Mouse (Mus musculus) limb, embryonic 11.5 days (tissue): ENCODE results near the gene Tpst2. TPM values are rescaled to one million over a fixed set of nuclear protein-coding genes. Genes with fewer than 3 reads are reported as not detected.

Source experiments
- ATAC-seq: fragments of 200-750 bp; cut with Nextera tagmentation; 2 replicates; pipeline ENCODE4 v1.8.0; 2017; ENCODE audit warnings: low read depth; ENCODE audit not compliant: insufficient number of reproducible peaks, low FRiP score, low TSS enrichment
- DNase-seq: peaks from one replicate; pipeline ENCODE4 v3.0.0-alpha.2; 2015; ENCODE audit warnings: low spot score
- H3K27ac ChIP-seq: fragments of 300-500 bp; sonication (generic); replicated peaks from 2 replicates; pipeline ENCODE4 v1.5.1; 2014; ENCODE audit warnings: low read depth, mild to moderate bottlenecking, low read length
- H3K27me3 ChIP-seq: fragments of 300-500 bp; sonication (generic); 2 replicates; pipeline ENCODE4 v1.6.1; 2014; ENCODE audit warnings: mild to moderate bottlenecking, low read length, mixed read lengths; ENCODE audit not compliant: control insufficient read depth, insufficient read depth
- H3K36me3 ChIP-seq: fragments of 300-500 bp; sonication (generic); 2 replicates; pipeline ENCODE4 v1.6.1; 2014; ENCODE audit warnings: mild to moderate bottlenecking, low read length, moderate library complexity, mixed read lengths; ENCODE audit not compliant: control insufficient read depth, insufficient read depth
- H3K4me1 ChIP-seq: fragments of 300-500 bp; sonication (generic); 2 replicates; pipeline ENCODE4 v1.6.1; 2014; ENCODE audit warnings: low read length, mixed read lengths; ENCODE audit not compliant: control insufficient read depth, insufficient read depth
- H3K4me2 ChIP-seq: fragments of 300-500 bp; sonication (generic); 2 replicates; pipeline ENCODE4 v1.6.1; 2014; ENCODE audit warnings: low read depth, mild to moderate bottlenecking, moderate library complexity; ENCODE audit not compliant: severe bottlenecking
- H3K4me3 ChIP-seq: fragments of 300-500 bp; sonication (generic); 2 replicates; pipeline ENCODE4 v1.5.1; 2014; ENCODE audit warnings: low read depth, low read length
- H3K9ac ChIP-seq: fragments of 300-500 bp; sonication (generic); 2 replicates; pipeline ENCODE4 v1.6.1; 2014; ENCODE audit warnings: mild to moderate bottlenecking, low read length
- H3K9me3 ChIP-seq: fragments of 300-500 bp; sonication (generic); 2 replicates; pipeline ENCODE4 v1.6.1; 2016; ENCODE audit warnings: low read length; ENCODE audit not compliant: control insufficient read depth
- WGBS: fragments of 180-500 bp; shearing (Covaris S2); extraction: QIAGEN DNeasy Blood & Tissue Kit; methylation state at CpG from one replicate; pipeline ENCODE4 v1.1.7; 2014; 5-methylcytosine and 5-hydroxymethylcytosine counted together
- polyA plus RNA-seq: library from polyadenylated mRNA; unstranded; fragments of >200 nt; fragmentation: Nextera tagmentation; extraction: Ambion mirVana; gene quantifications from 2 replicates; pipeline ENCODE4 v1.2.1, GENCODE M21; 2014

The Tpst2 gene
- polyA plus RNA-seq, 1 experiment from 2014 or later = 31.1 TPM

- no peaks in the 10 kb centered on the region for H3K4me1 ChIP-seq
- H3K27ac ChIP-seq = no peak overlapping the region
- no peak for DNase-seq
- WGBS = 48% methylated on average over 8 of the region's 8 CpGs
- no peaks in the 10 kb centered on the region for H3K27me3 ChIP-seq
- no peak overlapping the region for H3K4me2 ChIP-seq
- H3K36me3 ChIP-seq = no peaks in the 10 kb centered on the region
- H3K4me3 ChIP-seq = no peak overlapping the region
- H3K9ac ChIP-seq = no peak overlapping the region
- no peaks in the 10 kb centered on the region for H3K9me3 ChIP-seq
- ATAC-seq = no peak
Measured at GRCm38 (mm10) chr5:112247399-112247798, 29.1 kb upstream of the Tpst2 start.

GRCm38 (mm10) chr5:112249106-112249505 lies 27.4 kb upstream of the Tpst2 start:
- Histone ChIP-seq H3K27me3 (no peaks in the 10 kb centered on the region), H3K9me3 (no peaks in the 10 kb centered on the region), H3K4me1 (no peaks in the 10 kb centered on the region), H3K27ac (no peak overlapping the region), H3K36me3 (no peaks in the 10 kb centered on the region), H3K9ac (no peak overlapping the region), H3K4me3 (no peak overlapping the region), H3K4me2 (no peak overlapping the region)
- ATAC-seq = no peak
- DNase-seq = no peak
- 83% methylated on average over 11 of the region's 11 CpGs for WGBS

DNA sequence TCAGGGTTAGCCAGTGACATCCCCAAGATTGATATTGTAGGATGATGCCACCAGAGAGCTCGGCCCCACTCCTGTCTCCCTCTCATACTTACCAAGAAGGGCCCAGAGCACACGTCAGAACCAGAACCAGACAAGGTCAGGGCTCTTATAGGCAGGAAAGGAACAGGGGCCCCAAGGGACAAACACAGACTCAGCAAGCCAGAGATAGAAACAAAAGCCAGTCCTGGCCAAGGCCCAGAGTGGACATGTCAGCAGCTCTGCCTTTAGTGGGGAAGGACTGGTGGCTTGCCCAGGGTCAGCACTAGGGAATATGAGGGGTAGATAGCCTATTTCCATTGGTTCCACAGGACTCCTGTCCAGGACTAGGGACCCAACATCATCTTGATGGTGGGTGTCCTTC lies 24.1 kb upstream of the Tpst2 start, which contains the start of gene Cryba4:
TSS of gene Cryba4 (minus strand) at position 119 of the 400 bp plus-strand sequence.
- H3K9ac ChIP-seq = no peak within 1 kb of the TSS
- no peak for ATAC-seq
- 68% methylated on average over 2 of the region's 2 CpGs for WGBS

DNA sequence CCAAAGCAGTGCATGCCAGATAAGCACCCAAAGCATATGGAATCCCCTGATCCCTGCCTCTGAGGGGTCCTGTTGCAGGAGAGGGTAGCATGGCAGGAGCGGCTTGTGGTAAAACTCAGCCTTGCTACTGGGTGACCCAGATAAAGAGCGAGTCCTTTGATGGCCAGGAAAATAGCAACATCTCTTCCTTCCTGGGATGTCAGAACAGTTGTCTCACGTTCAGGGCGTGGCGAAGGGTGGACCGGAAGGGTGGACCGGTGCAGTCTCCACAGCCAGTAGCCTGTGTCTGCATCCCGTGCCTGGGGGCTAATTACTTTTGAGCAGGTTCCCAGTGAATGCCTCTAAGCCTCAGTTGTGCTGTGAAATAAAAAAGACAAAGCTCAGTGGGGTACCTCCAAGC lies 23.3 kb upstream of the Tpst2 start:
- Histone ChIP-seq H3K9ac (no peak overlapping the region), H3K4me2 (no peak overlapping the region), H3K9me3 (no peaks in the 10 kb centered on the region), H3K27ac (no peak overlapping the region), H3K4me1 (no peaks in the 10 kb centered on the region; the same call in 1 of the 2 replicates), H3K27me3 (no peaks in the 10 kb centered on the region), H3K4me3 (no peak overlapping the region), H3K36me3 (no peaks in the 10 kb centered on the region)
- DNase-seq = no peak
- WGBS = 57% methylated on average over 8 of the region's 8 CpGs
- no peak for ATAC-seq

More for the DNA sequence above, 24.1 kb upstream of the Tpst2 start, which contains the start of gene Cryba4:
- no peaks in the 10 kb centered on the region for H3K27me3 ChIP-seq
- H3K4me2 ChIP-seq = no peak within 1 kb of the TSS
- H3K36me3 ChIP-seq = no peaks in the 10 kb centered on the region
- DNase-seq = no peak
- H3K9me3 ChIP-seq = no peaks in the 10 kb centered on the region
- H3K4me1 ChIP-seq = no peaks in the 10 kb centered on the region
- H3K4me3 ChIP-seq = no peak within 1 kb of the TSS
- H3K27ac ChIP-seq = no peak within 1 kb of the TSS

DNA sequence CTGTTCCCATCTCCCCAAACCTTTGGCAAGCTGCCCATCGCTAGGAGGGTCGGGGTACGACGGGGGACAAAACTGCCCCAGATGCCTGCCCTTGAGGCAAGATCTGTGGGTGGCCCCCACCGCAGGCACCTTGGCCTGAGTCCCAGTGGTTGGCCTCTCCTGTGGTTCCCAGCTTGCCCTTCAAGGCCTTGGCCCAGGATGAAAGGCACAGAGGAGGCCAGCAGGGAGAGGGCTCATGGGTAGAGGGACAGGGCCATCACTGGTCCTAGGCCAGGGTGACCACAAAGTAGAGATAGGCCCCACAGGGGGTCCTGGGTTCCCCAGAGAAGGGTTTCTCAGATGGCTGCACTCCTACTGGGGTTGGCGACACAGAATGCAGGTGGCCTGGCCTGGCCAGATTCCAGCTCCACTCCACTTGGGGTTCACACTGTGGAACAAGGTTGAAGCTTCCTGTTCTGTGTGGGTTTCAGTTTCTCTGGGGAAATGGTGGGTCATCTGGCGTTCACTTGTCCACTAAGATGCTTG lies 22.1 kb upstream of the Tpst2 start:
- Histone ChIP-seq H3K4me2 (no peak overlapping the region), H3K9me3 (no peaks in the 10 kb centered on the region), H3K27ac (no peak overlapping the region), H3K4me3 (no peak overlapping the region), H3K27me3 (no peaks in the 10 kb centered on the region), H3K36me3 (no peaks in the 10 kb centered on the region), H3K9ac (no peak overlapping the region), H3K4me1 (peaks cover 4% of the 10 kb centered on the region)
- no peak for ATAC-seq
- DNase-seq = no peak
- 85% methylated on average over 7 of the region's 7 CpGs for WGBS

DNA sequence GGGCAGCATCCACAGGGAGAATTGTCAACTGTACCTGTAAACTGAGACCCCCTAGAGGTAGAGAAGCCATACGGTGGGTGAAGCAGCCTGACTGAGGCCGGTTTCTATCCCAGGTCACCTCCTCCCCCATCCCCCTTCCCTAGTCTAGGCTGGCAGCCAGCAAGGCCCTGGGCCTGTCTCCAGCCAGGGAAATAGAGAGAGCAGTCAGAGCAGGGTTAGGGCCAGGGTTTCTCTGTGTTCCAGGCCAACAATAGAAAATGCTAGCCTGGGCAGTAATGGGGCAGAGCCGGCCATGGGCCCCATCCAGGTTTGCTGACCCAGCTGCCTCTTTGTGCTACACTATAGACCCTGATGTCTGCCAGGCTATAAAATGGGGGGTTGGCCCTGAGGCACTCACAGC lies 21.1 kb upstream of the Tpst2 start, which contains the start of gene Crybb1:
TSS of gene Crybb1 (plus strand) at position 390 of the 400 bp plus-strand sequence.
- DNase-seq = no peak
- no peak within 1 kb of the TSS for H3K4me2 ChIP-seq
- no peaks in the 10 kb centered on the region for H3K27me3 ChIP-seq
- H3K9me3 ChIP-seq = no peaks in the 10 kb centered on the region
- no peak within 1 kb of the TSS for H3K9ac ChIP-seq
- peaks cover 4% of the 10 kb centered on the region for H3K4me1 ChIP-seq
- H3K27ac ChIP-seq = no peak within 1 kb of the TSS
- 53% methylated on average over 3 of the region's 3 CpGs for WGBS
- no peaks in the 10 kb centered on the region for H3K36me3 ChIP-seq
- no peak for ATAC-seq
- H3K4me3 ChIP-seq = no peak within 1 kb of the TSS

DNA sequence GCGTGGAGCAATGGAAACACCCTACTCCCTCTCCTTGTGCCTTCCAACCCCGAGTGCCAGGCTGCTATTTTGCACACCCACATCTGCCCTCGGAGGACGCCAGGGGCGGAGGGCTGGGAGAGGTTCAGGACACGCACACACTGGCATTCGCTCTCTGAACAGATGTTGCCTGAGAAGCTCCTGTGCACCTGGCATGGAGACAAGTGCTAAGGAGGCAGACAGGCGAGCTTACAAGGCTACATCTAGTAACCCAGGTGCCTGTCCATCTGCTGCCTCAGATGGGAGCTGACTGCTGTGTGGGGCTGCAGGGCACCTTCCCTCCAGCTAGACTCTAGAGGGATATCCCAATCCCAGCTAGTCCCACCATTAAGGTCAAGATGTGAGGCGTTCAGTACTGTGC lies 20.0 kb upstream of the Tpst2 start:
- no peaks in the 10 kb centered on the region for H3K9me3 ChIP-seq
- H3K4me2 ChIP-seq = no peak overlapping the region
- 75% methylated on average over 9 of the region's 9 CpGs for WGBS
- no peak overlapping the region for H3K27ac ChIP-seq
- DNase-seq (no peak), ATAC-seq (no peak)
- H3K36me3 ChIP-seq = no peaks in the 10 kb centered on the region
- H3K4me3 ChIP-seq = no peak overlapping the region
- no peak overlapping the region for H3K9ac ChIP-seq
- peaks cover 4% of the 10 kb centered on the region for H3K4me1 ChIP-seq
- H3K27me3 ChIP-seq = no peaks in the 10 kb centered on the region

- Histone ChIP-seq H3K27ac (no peak overlapping the region), H3K36me3 (no peaks in the 10 kb centered on the region), H3K4me2 (no peak overlapping the region), H3K9ac (no peak overlapping the region), H3K27me3 (no peaks in the 10 kb centered on the region), H3K9me3 (no peaks in the 10 kb centered on the region), H3K4me1 (peaks cover 4% of the 10 kb centered on the region), H3K4me3 (no peak overlapping the region)
- ATAC-seq (peak; percentile 70), DNase-seq (peak; percentile 56)
- WGBS = 26% methylated on average over 3 of the region's 3 CpGs
Measured at GRCm38 (mm10) chr5:112257896-112258295, 18.6 kb upstream of the Tpst2 start.
